Mouse (Mus musculus): Measurements from ENCODE around the gene Evi2b.

GRCm38 (mm10) chr11:79523560-79524309 lies at the start of gene Evi2b:
- TF ChIP-seq CTCF (conservative IDR thresholded peaks at IDR 0.05 in 1 of 2, IDR thresholded peaks at IDR 0.05 in 1 of 2; ENCODE audit: low read depth in 2 of 2, low read length in 2 of 2) (no peak), ZNF384 (IDR thresholded peaks at IDR 0.05; ENCODE audit: low read depth, low read length) (no peak), NELFE (IDR thresholded peaks at IDR 0.05; ENCODE audit: low read depth, low read length) (peak; percentile 28; the same call in 1 of the 2 replicates), MAX (IDR thresholded peaks at IDR 0.05; ENCODE audit: low read length) (peak; percentile 76; the same call in 1 of the 2 replicates), USF2 (conservative IDR thresholded peaks at IDR 0.05; ENCODE audit: low read depth, low read length) (no peak), POLR2A (IDR thresholded peaks at IDR 0.05; ENCODE audit: low read depth, low read length) (peak; percentile 74), E2F4 (IDR thresholded peaks at IDR 0.05; ENCODE audit: insufficient replicate concordance, low read depth, low read length) (no peak), NRF1 (IDR thresholded peaks at IDR 0.05; ENCODE audit: low read depth, low read length) (no peak), MXI1 (IDR thresholded peaks at IDR 0.05; ENCODE audit: low read depth, low read length) (no peak; the same call in 1 of the 2 replicates), USF1 (IDR thresholded peaks at IDR 0.05; ENCODE audit: low read depth, low read length) (no peak)

All from CH12.LX (cell line).